Mouse (Mus musculus): ENCODE measurements around the gene Vti1a.

GRCm38 (mm10) chr19:55266786-55267185 lies 49.3 kb upstream of the Vti1a start:
- no peak for TF ChIP-seq HCFC1 (IDR thresholded peaks at IDR 0.05; ENCODE audit: borderline replicate concordance, insufficient read depth, low read length)
- TF ChIP-seq ZNF384 (IDR thresholded peaks at IDR 0.05; ENCODE audit: low read depth, low read length): no peak
- no peak for TF ChIP-seq MAFK (IDR thresholded peaks at IDR 0.05; ENCODE audit: insufficient read depth, low read depth, low read length)
- TF ChIP-seq CHD2 (IDR thresholded peaks at IDR 0.05; ENCODE audit: low read depth, low read length): no peak
- TF ChIP-seq ZC3H11A (IDR thresholded peaks at IDR 0.05; ENCODE audit: borderline replicate concordance, low read depth, low read length): no peak

Data from ES-E14 (cell line).